Mouse (Mus musculus): ENCODE measurements at regions not wholly inside any gene's neighbourhood (a gene's known extent, or its start where the extent isn't known, plus 50 kb on each side); places are given as distances from the start of the nearest gene placed in this dataset.

DNA sequence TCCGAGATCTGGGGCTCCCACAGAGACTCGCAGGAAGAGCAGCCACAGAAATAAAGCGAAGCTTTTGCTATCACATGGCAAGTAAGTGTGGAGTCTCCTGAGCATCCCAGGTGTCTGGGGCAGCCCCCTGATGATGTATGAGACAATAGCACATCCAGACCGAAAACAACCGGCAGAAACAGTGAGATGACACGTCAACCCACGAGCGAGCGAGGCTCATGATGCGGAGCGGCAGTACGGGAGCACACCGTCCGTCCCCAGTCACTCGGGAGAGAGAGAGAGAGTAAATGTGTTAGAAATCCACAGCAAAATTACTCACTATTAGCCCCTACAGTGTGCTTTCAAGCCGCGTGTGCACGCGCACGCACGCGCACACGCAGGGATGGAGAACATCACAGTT lies 276.2 kb downstream of the Barhl2 start:
- DNase-seq, result no peak

GRCm38 (mm10) chr5:106172162-106172561 lies 285.8 kb downstream of the Barhl2 start:
- DNase-seq, result no peak

DNA sequence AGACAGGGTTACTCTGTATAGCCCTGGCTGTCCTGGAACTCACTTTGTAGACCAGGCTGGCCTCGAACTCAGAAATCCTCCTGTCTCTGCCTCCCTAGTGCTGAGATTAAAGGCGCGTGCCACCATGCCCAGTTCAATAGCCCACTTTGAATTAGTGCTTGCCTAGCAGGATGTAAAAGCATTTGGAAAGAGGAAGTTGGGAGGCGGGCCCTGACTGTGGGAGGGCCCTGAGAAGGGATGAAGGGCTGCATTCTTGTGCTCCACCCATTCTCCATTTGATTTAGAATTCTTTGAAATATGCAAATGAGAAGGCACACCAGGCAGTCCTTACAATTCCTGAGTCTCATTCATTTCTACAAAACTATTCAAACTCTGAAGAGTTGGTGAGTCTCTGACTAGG lies 287.6 kb downstream of the Barhl2 start:
- no peak for DNase-seq

- no peak for DNase-seq
Measured at GRCm38 (mm10) chr5:106167556-106167955, 290.4 kb downstream of the Barhl2 start.

DNA sequence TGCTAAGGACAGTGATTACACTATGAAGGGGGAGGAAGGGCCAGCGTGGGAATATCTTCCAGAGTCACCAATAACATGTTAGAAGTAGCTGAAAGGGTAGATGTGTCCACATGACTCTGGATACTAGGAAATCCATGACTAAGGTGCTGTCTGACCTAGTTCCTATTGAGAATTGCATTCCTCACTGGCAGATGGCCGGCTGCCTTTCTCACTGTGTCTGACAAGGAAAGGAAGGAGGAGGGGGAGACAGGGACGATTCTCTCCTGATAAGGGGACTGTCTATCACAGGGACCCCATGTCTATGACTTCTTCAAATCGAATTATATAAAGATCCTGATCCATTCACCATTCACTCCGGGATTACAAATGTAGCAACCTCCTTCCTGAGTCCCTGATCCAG lies 289.9 kb downstream of the Zfp326 start:
- no peak for DNase-seq

GRCm38 (mm10) chr5:106164190-106164589 lies 287.8 kb downstream of the Zfp326 start:
- no peak for DNase-seq

DNA sequence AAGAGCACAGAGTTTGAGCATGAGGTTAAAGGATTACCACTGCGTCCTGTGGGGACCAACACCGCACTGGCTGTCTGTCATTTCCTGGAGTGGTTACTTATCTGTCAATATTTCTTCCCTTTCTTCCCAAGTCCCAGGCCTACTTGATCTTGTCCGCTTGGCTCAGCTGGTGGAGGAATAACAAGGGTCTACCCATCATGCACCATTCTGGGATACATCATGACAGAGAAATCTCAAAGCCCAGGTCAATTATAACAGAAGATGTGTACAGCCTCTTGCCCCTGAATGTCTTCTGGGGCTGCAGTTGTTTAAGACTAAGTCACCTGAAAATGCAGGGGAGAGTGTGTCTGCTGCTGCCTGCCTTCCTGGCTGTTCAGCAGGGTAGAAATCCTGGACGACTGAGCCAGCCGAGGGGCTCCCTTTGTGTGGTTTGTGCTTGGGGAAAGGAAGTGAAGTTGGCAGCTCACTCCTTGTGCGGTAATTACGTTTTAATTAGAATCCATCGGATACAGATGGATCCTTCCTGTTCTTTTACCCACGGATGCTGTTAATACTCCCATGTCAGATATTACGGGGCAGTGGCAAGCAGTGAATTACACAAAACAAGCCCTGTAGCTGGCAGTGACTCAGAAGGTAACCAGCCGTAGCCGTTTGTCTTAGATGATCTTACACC lies 286.8 kb downstream of the Zfp326 start:
- no peak for DNase-seq

GRCm38 (mm10) chr5:106139109-106139508 lies 262.7 kb downstream of the Zfp326 start:
- no peak for DNase-seq

GRCm38 (mm10) chr5:106122928-106123327 lies 246.6 kb downstream of the Zfp326 start:
- DNase-seq, result no peak

GRCm38 (mm10) chr5:106119584-106119983 lies 243.2 kb downstream of the Zfp326 start:
- no peak for DNase-seq

DNA sequence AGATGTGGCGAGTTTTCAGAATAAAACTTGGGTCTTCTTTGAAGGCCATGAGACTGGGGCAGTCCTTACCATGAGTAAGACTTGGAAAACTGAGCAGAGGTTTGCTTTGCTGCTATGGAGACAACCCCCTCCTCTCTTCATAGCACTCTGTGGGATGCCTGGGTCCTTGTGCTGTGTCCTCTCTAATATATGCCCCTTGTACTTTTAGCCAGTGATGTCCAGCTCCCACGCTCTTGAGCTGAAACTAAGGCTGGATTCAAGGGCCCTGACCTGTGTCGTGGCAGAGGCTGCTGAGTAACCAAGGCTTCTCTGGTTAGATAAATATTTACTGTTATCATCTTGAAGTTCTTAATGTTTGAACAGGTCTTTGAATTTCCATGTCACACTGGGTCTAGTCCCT lies 236.8 kb downstream of the Zfp326 start:
- DNase-seq, result no peak

- peak in 1 of 2 experiments; percentile 6 for DNase-seq
Measured at GRCm38 (mm10) chr5:106108474-106108971, 232.2 kb downstream of the Zfp326 start.

DNA sequence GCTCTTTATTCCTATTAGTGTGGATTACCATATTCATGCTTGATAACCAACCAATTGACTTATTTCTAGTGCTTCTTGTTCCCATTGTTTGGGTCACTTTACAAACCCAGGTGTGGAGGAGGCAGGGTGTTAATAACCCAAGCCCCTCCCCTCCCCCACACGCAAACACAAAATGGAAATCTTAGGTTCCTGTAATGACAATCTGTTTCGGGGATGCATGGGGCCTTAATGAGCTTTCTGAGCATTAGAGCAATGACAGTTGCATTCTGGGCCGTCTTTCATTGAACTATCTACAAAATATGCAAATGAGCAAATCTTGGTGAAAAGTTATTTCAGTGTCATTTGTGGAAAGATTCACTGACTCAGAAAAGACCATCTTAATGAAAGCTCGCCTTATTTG lies 225.9 kb downstream of the Zfp326 start:
- DNase-seq, result no peak

DNA sequence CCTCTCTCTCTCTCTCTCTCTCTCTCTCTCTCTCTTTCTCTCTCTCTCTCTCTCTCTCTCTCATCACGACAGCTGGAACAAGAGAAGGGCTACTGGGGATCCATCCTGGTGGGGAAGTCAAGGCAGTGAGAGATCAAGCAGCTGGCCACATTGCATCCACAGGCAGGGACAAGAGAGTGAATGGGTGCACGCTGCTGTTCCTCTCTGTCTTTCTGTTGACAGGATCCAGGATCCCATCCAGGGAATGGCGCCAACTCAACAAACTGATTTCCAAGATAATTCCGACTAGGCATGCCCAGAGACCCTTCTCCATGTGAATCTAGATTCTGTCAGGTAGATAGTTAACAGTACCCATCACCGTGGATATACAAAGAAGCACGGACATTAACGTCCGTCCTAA lies 222.5 kb downstream of the Zfp326 start:
- DNase-seq, result no peak

GRCm38 (mm10) chr5:106089332-106089731 lies 213.0 kb downstream of the Zfp326 start:
- no peak for DNase-seq

DNA sequence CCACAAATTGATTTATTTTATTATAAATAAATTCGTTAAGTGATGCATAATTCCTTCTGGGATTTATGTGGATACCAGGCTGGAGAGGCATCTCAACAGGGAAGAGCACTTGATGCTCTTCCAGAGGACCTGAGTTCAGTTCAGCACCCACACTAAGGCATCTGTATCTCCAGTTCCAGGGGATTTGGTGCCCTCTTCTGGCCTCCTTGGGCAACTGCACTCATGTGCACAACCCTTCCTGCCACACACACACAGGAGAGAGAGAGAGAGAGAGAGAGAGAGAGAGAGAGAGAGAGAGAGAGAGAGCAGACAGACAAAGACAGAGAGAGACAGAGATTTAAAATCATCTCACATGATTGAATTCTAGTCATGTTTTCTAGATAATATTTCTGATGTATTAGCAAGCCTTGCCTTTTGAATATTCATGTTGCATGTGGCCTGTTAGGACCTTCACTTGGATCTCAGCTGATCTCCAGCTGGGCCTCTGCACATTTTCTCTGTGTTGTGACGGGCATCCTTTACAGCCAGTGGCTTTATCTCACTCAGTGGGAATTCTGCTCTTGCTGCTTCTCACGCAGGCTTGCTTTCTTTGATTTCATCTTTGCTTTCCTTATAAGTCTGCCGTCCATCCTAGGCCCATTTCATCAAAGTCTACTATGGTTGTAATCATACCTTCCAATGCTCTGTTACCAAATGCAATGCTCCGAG lies 212.3 kb downstream of the Zfp326 start:
- no peak for DNase-seq

- DNase-seq, result no peak
Measured at GRCm38 (mm10) chr5:106083786-106084185, 207.4 kb downstream of the Zfp326 start.

DNA sequence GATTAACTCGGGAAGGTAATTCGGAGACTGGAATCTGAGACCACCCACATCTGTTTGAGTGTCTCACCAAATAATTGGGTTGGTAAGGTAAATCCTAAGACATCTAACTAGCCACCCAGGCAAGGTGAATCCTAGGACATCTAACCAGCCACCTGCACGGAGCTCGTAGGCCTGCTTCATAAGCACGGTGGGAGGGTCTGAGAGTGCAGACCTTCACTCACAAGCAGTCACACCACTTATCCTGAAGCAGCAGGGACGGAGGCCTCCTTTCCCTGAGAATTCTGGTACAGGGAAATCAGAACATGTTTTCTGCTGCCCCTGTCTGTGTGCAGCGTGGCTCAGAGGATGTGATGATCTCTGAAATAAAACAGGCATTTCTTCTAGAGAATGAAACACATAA lies 206.5 kb downstream of the Zfp326 start:
- no peak for DNase-seq

DNA sequence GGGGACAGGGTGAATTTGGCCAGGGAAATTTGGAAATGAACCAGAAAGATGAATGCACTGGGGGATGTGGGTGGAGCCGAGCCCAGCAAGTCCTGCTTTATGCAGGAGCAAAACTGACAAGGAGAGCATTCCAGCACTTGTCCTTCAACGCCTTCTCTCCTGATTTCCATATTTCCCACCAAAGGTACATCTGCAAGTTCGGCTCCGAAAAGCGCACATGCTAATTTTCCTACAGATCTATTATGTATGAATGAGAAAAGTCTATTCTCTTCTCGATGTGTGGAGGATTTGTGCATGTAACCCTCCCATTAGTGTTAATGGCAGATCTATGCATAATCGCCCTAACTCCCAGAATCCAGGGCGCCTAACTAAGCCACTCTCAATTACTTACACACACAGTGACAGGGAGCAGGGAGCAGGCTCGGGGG lies 190.8 kb downstream of the Zfp326 start:
- no peak for DNase-seq

- no peak for DNase-seq
Measured at GRCm38 (mm10) chr5:106066706-106067105, 190.3 kb downstream of the Zfp326 start.

GRCm38 (mm10) chr5:106064366-106064765 lies 188.0 kb downstream of the Zfp326 start:
- DNase-seq, result no peak

GRCm38 (mm10) chr5:106062926-106063325 lies 186.6 kb downstream of the Zfp326 start:
- DNase-seq, result no peak

- no peak for DNase-seq
Measured at GRCm38 (mm10) chr5:106056631-106057030, 180.3 kb downstream of the Zfp326 start.

GRCm38 (mm10) chr5:106055221-106055620 lies 178.9 kb downstream of the Zfp326 start:
- no peak for DNase-seq

Measured in kidney, postnatal 36 days (tissue).